Mouse (Mus musculus) limb, embryonic 13.5 days (tissue): Measurements from ENCODE around the gene Spock1. TPM values are rescaled to one million over a fixed set of nuclear protein-coding genes. Genes with fewer than 3 reads are reported as not detected.

Experiments used
- ATAC-seq: fragments of 200-750 bp; cut with Nextera tagmentation; 2 replicates; pipeline ENCODE4 v1.8.0; 2017; ENCODE audit warnings: low read depth, moderate number of reproducible peaks, moderate TSS enrichment; ENCODE audit not compliant: low FRiP score
- H3K27ac ChIP-seq: fragments of 300-500 bp; sonication (generic); 2 replicates; pipeline ENCODE4 v1.5.1; 2015; ENCODE audit warnings: inconsistent platforms, mild to moderate bottlenecking, moderate library complexity
- H3K27me3 ChIP-seq: fragments of 300-500 bp; sonication (generic); 2 replicates; pipeline ENCODE4 v1.6.1; 2015; ENCODE audit warnings: mild to moderate bottlenecking, inconsistent platforms
- H3K36me3 ChIP-seq: fragments of 300-500 bp; sonication (generic); 2 replicates; pipeline ENCODE4 v1.6.1; 2015; ENCODE audit warnings: inconsistent platforms, mild to moderate bottlenecking, moderate library complexity
- H3K4me1 ChIP-seq: fragments of 300-500 bp; sonication (generic); 2 replicates; pipeline ENCODE4 v1.6.1; 2015; ENCODE audit warnings: inconsistent platforms
- H3K4me2 ChIP-seq: fragments of 300-500 bp; sonication (generic); replicated peaks from 2 replicates; pipeline ENCODE4 v1.6.1; 2015; ENCODE audit warnings: inconsistent platforms, mild to moderate bottlenecking, moderate library complexity
- H3K4me3 ChIP-seq: fragments of 300-500 bp; sonication (generic); 2 replicates; pipeline ENCODE4 v1.5.1; 2015; ENCODE audit warnings: moderate library complexity, mild to moderate bottlenecking, inconsistent platforms
- H3K9ac ChIP-seq: fragments of 300-500 bp; sonication (generic); 2 replicates; pipeline ENCODE4 v1.6.1; 2015; ENCODE audit warnings: mild to moderate bottlenecking, inconsistent platforms
- H3K9me3 ChIP-seq: fragments of 300-500 bp; sonication (generic); 2 replicates; pipeline ENCODE4 v1.6.1; 2016; ENCODE audit warnings: inconsistent platforms
- WGBS: fragments of 180-500 bp; shearing (Covaris S2); methylation state at CpG from one replicate; pipeline ENCODE4 v1.1.7; 2015; 5-methylcytosine and 5-hydroxymethylcytosine counted together
- polyA plus RNA-seq: library from polyadenylated mRNA; unstranded; fragments of >200 nt; fragmentation: Nextera tagmentation; extraction: Ambion mirVana; gene quantifications from 2 replicates; pipeline ENCODE4 v1.2.1, GENCODE M21; 2015

The Spock1 gene
- polyA plus RNA-seq, 1 experiment from 2014 or later = 2.4 TPM

DNA sequence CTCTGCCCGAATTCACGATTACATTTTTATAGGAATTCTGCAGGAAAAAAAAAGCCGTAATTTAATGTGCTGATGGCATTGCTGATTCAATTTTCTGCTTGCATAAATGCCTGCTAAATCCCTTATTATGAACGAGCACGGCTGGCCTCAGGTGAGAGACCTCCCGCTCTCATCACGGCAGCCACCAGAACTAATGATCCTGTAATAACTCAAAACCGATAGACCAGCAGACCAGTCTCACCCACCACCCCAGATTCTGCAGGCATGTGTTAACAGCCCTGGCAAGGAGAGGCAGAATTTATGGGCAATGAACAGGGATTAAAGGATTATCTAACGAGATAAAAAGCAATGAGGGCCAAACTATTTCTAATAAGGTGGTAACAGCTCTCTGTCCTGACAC, 236.2 kb downstream of the Spock1 start:
- Histone ChIP-seq H3K27ac (no peak overlapping the region), H3K36me3 (no peaks in the 10 kb centered on the region)
- WGBS = 25% methylated on average over 9 of the region's 9 CpGs

DNA sequence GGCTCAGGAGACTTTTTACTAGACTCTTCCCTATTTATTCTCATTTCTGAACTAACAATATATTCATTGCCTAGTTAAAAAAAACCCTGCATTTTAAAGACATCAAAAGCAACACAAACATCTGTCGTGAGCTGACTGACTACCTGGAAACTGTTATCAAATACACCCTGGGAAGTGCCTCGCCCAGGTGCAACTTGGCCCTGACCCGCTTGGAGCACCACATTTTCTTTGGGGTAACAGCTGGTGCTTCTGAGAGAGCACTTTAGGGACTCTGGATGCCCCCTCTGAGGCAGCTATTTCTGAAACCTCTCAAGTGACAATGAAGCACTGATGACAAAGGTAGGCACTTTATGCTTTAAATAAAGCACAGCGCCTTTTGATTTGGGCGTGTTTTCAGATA, 236.8 kb downstream of the Spock1 start:
- no peak overlapping the region for H3K4me3 ChIP-seq
- 63% methylated on average over 5 of the region's 5 CpGs for WGBS
- H3K9me3 ChIP-seq = no peaks in the 10 kb centered on the region

More for the DNA sequence above, 236.2 kb downstream of the Spock1 start:
- peaks cover 30% of the 10 kb centered on the region for H3K4me1 ChIP-seq
- H3K9ac ChIP-seq = no peak overlapping the region
- no peak for ATAC-seq
- H3K9me3 ChIP-seq = no peaks in the 10 kb centered on the region
- peaks cover 27% of the 10 kb centered on the region for H3K27me3 ChIP-seq
- no peak overlapping the region for H3K4me2 ChIP-seq
- H3K4me3 ChIP-seq = no peak overlapping the region

DNA sequence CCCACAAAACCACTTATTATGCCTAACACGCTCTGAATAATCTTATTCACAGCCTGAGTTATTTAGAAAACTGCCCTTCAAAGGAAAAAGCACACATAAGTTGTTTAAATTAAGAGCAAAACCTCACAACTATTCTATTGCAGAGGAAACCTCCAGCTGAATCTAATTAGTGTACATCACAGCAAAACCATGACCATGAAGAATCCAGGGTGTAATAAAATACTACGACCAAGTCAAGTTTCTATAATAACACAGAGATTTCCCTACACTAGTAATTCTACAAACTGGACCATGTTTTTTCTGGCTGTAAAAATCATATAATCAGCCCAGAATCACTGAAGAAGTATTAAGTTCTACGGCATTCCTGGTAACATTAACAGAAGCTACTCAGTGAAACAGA, 240.5 kb downstream of the Spock1 start:
- 22% methylated on average over 3 of the region's 3 CpGs for WGBS
- Histone ChIP-seq H3K9me3 (no peaks in the 10 kb centered on the region), H3K4me2 (no peak overlapping the region), H3K4me3 (no peak overlapping the region), H3K9ac (no peak overlapping the region), H3K4me1 (peaks cover 37% of the 10 kb centered on the region), H3K36me3 (no peaks in the 10 kb centered on the region), H3K27me3 (peaks cover 8% of the 10 kb centered on the region; the same call in 1 of the 2 replicates), H3K27ac (no peak overlapping the region)
- ATAC-seq = no peak

More for the DNA sequence above, 236.8 kb downstream of the Spock1 start:
- no peak for ATAC-seq
- Histone ChIP-seq H3K4me1 (peaks cover 35% of the 10 kb centered on the region), H3K9ac (no peak overlapping the region), H3K27ac (no peak overlapping the region), H3K4me2 (no peak overlapping the region), H3K27me3 (peaks cover 26% of the 10 kb centered on the region), H3K36me3 (no peaks in the 10 kb centered on the region)

- ATAC-seq = no peak
- no peak overlapping the region for H3K4me2 ChIP-seq
- no peaks in the 10 kb centered on the region for H3K9me3 ChIP-seq
- no peak overlapping the region for H3K4me3 ChIP-seq
- no peaks in the 10 kb centered on the region for H3K36me3 ChIP-seq
- H3K27me3 ChIP-seq = peaks cover 5% of the 10 kb centered on the region; the same call in 1 of the 2 replicates
- H3K4me1 ChIP-seq = peaks cover 25% of the 10 kb centered on the region
- H3K27ac ChIP-seq = no peak overlapping the region
- H3K9ac ChIP-seq = no peak overlapping the region
- 53% methylated on average over 9 of the region's 9 CpGs for WGBS
Measured at GRCm38 (mm10) chr13:57666173-57666842, 241.8 kb downstream of the Spock1 start.

- peaks cover 12% of the 10 kb centered on the region for H3K4me1 ChIP-seq
- H3K36me3 ChIP-seq = no peaks in the 10 kb centered on the region
- ATAC-seq = no peak
- H3K9ac ChIP-seq = no peak overlapping the region
- H3K27me3 ChIP-seq = peaks cover 7% of the 10 kb centered on the region; the same call in 1 of the 2 replicates
- H3K9me3 ChIP-seq = no peaks in the 10 kb centered on the region
- no peak overlapping the region for H3K4me2 ChIP-seq
- 78% methylated on average over 4 of the region's 4 CpGs for WGBS
- H3K4me3 ChIP-seq = no peak overlapping the region
- H3K27ac ChIP-seq = no peak overlapping the region
Measured at GRCm38 (mm10) chr13:57662554-57662953, 245.6 kb downstream of the Spock1 start.

DNA sequence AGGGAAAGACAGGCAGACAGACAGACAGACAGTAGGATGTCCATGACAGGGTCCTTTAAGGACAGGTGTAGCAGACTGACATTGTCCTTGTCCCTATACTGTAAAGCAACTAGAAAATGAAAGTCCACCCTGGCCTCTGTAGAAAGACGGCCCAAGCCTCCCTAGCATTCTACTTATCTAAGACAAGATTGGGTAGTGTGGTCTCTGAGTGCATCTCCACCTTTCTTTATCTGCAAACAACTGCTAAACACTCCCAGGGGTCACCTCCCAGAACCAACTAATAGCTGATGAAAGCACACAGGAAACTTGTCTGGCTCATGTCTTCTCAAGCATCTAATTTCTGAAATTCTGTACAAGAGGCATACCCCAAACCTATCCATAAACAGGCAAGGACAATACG, 247.6 kb downstream of the Spock1 start:
- 89% methylated on average over 2 of the region's 2 CpGs for WGBS
- Histone ChIP-seq H3K4me2 (no peak overlapping the region), H3K4me1 (no peaks in the 10 kb centered on the region), H3K27ac (no peak overlapping the region), H3K36me3 (no peaks in the 10 kb centered on the region), H3K27me3 (peaks cover 7% of the 10 kb centered on the region; the same call in 1 of the 2 replicates), H3K4me3 (no peak overlapping the region), H3K9me3 (no peaks in the 10 kb centered on the region), H3K9ac (no peak overlapping the region)
- ATAC-seq = no peak

DNA sequence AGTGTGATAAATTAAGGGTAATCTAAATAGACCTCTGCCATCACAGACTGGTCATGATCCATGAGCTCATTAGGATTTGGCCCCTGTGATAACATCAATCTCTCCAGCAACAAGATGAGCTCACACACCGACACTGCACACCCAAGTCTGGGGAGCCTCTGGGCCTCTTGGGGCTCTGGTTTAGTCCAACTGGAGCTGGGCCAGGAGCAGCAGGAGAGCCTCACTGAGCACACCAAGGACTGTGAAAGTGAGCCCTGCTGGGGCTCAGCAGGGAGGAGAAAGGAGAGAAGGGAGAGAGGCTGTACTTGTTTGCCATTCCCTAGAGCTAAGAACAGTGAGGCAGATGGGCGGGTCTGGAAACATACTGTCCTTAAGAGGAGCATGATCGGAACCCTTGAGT, 248.3 kb downstream of the Spock1 start:
- H3K4me1 ChIP-seq = no peaks in the 10 kb centered on the region
- H3K36me3 ChIP-seq = no peaks in the 10 kb centered on the region
- no peak for ATAC-seq
- no peak overlapping the region for H3K9ac ChIP-seq
- no peaks in the 10 kb centered on the region for H3K9me3 ChIP-seq
- H3K4me2 ChIP-seq = no peak overlapping the region
- 85% methylated on average over 3 of the region's 3 CpGs for WGBS
- no peak overlapping the region for H3K4me3 ChIP-seq
- peaks cover 7% of the 10 kb centered on the region; the same call in 1 of the 2 replicates for H3K27me3 ChIP-seq
- no peak overlapping the region for H3K27ac ChIP-seq

- no peaks in the 10 kb centered on the region for H3K4me1 ChIP-seq
- H3K27ac ChIP-seq = no peak overlapping the region
- no peak overlapping the region for H3K9ac ChIP-seq
- no peak for ATAC-seq
- H3K4me2 ChIP-seq = no peak overlapping the region
- no peak overlapping the region for H3K4me3 ChIP-seq
- no peaks in the 10 kb centered on the region for H3K9me3 ChIP-seq
- 0 out of 2 replicates have a peak, but pooled peaks cover 4% of the 10 kb centered on the region for H3K27me3 ChIP-seq
- WGBS = 50% methylated on average over 8 of the region's 8 CpGs
- H3K36me3 ChIP-seq = no peaks in the 10 kb centered on the region
Measured at GRCm38 (mm10) chr13:57656606-57657005, 251.5 kb downstream of the Spock1 start.

- no peak overlapping the region for H3K9ac ChIP-seq
- H3K27me3 ChIP-seq = 0 out of 2 replicates have a peak, but pooled peaks cover 4% of the 10 kb centered on the region
- no peaks in the 10 kb centered on the region for H3K4me1 ChIP-seq
- H3K4me3 ChIP-seq = no peak overlapping the region
- H3K36me3 ChIP-seq = no peaks in the 10 kb centered on the region
- H3K4me2 ChIP-seq = no peak overlapping the region
- 80% methylated on average over 7 of the region's 7 CpGs for WGBS
- H3K9me3 ChIP-seq = no peaks in the 10 kb centered on the region
- no peak overlapping the region for H3K27ac ChIP-seq
- ATAC-seq = no peak
Measured at GRCm38 (mm10) chr13:57654362-57654761, 253.8 kb downstream of the Spock1 start.

- Histone ChIP-seq H3K9me3 (no peaks in the 10 kb centered on the region), H3K36me3 (no peaks in the 10 kb centered on the region), H3K4me1 (no peaks in the 10 kb centered on the region), H3K27ac (no peak overlapping the region), H3K4me3 (no peak overlapping the region), H3K9ac (no peak overlapping the region), H3K4me2 (no peak overlapping the region), H3K27me3 (no peaks in the 10 kb centered on the region)
- WGBS = 80% methylated on average over 4 of the region's 4 CpGs
- ATAC-seq = no peak
Measured at GRCm38 (mm10) chr13:57651236-57651635, 256.9 kb downstream of the Spock1 start.

DNA sequence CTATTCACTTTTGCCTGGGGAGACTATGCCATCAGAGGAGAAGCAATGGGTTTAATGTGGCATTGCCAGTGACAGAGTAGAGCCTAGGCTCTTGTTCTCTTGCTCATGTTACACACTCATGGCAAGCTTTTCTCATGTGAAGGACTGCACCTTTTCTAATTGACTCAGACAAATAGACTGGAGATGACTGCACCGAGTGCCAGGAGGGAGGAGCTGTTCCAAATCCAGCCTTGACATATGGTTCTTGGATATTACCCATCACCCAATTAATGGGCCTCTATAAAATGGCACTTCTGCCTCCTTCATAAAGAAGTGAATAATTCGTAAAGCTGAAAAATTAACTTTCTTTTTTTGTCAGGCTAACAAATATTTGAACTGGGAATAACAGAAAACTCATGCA, 259.3 kb downstream of the Spock1 start:
- Histone ChIP-seq H3K27me3 (no peaks in the 10 kb centered on the region), H3K4me2 (no peak overlapping the region), H3K9ac (no peak overlapping the region), H3K36me3 (no peaks in the 10 kb centered on the region), H3K4me1 (no peaks in the 10 kb centered on the region), H3K4me3 (no peak overlapping the region), H3K9me3 (no peaks in the 10 kb centered on the region), H3K27ac (no peak overlapping the region)
- ATAC-seq = no peak
- WGBS = 74% methylated on average over 2 of the region's 2 CpGs

GRCm38 (mm10) chr13:57647456-57647855, 260.7 kb downstream of the Spock1 start:
- no peak for ATAC-seq
- Histone ChIP-seq H3K27ac (no peak overlapping the region), H3K27me3 (no peaks in the 10 kb centered on the region), H3K4me1 (no peaks in the 10 kb centered on the region), H3K9ac (no peak overlapping the region), H3K4me3 (no peak overlapping the region), H3K4me2 (no peak overlapping the region), H3K9me3 (no peaks in the 10 kb centered on the region), H3K36me3 (no peaks in the 10 kb centered on the region)
- 79% methylated on average over 4 of the region's 4 CpGs for WGBS

- WGBS = 81% methylated on average over 12 of the region's 12 CpGs
- H3K4me1 ChIP-seq = no peaks in the 10 kb centered on the region
- H3K9me3 ChIP-seq = no peaks in the 10 kb centered on the region
- H3K4me3 ChIP-seq = no peak overlapping the region
- H3K27me3 ChIP-seq = no peaks in the 10 kb centered on the region
- ATAC-seq = no peak
- no peaks in the 10 kb centered on the region for H3K36me3 ChIP-seq
- H3K4me2 ChIP-seq = no peak overlapping the region
- H3K27ac ChIP-seq = no peak overlapping the region
- H3K9ac ChIP-seq = no peak overlapping the region
Measured at GRCm38 (mm10) chr13:57643036-57643435, 265.1 kb downstream of the Spock1 start.
